8 mouse cellular contexts compared by ENCODE assay signal in genomic region chr14:7817770-7818462, GRCm38 (mm10). TPM values are rescaled to one million over a fixed set of nuclear protein-coding genes. Genes with fewer than 3 reads are reported as not detected.
DNase-seq lines count a peak whose midpoint lies in the region; ATAC-seq and TF ChIP-seq lines count a peak whose summit lies in the region.

TSS of gene Flnb (plus strand) at chr14:7817957.

- peak within 1 kb of the TSS; percentile 94 for H3K4me2 ChIP-seq in heart, embryonic 13.5 days
- peak within 1 kb of the TSS; percentile 75 for H3K4me2 ChIP-seq in kidney, postnatal 0 days (ENCODE audit: low read length)

- H3K79me2 ChIP-seq in liver, adult 2 months (ENCODE audit: control insufficient read depth, insufficient read depth, low read length): peaks cover 27% of the 10 kb centered on the region; the same call in 1 of the 2 replicates

- H3K27me3 ChIP-seq in heart, embryonic 13.5 days (replicated peaks): no peaks in the 10 kb centered on the region
- no peaks in the 10 kb centered on the region for H3K27me3 ChIP-seq in kidney, postnatal 0 days (ENCODE audit: insufficient read depth, low read length)
- H3K27me3 ChIP-seq in liver, adult 2 months (ENCODE audit: control insufficient read depth, insufficient read depth, low read length): no peaks in the 10 kb centered on the region

- ATAC-seq in heart, embryonic 13.5 days (ENCODE audit: extremely low read depth, insufficient number of reproducible peaks, low FRiP score, low TSS enrichment): peak; percentile 73; the same call in 1 of the 2 replicates
- peak; percentile 95 for ATAC-seq in kidney, postnatal 0 days (replicated peaks; ENCODE audit: low FRiP score, low read depth)
- peak; percentile 94 for ATAC-seq in monocyte, adult 5-6 weeks (replicated peaks; ENCODE audit: insufficient number of reproducible peaks, low FRiP score, low TSS enrichment, poor library complexity, severe bottlenecking)

- H3K27ac ChIP-seq in heart, embryonic 13.5 days (replicated peaks): peak within 1 kb of the TSS; percentile 72
- peak within 1 kb of the TSS; percentile 72 for H3K27ac ChIP-seq in kidney, postnatal 0 days
- peak within 1 kb of the TSS; percentile 62 for H3K27ac ChIP-seq in liver, adult 2 months (replicated peaks; ENCODE audit: insufficient read depth, low read depth, low read length)

- TF ChIP-seq POLR2A in liver, adult 2 months (IDR thresholded peaks at IDR 0.05; ENCODE audit: extremely low read depth, insufficient read depth, low read length): peak; percentile 82; the same call in 1 of the 2 replicates

- H3K4me3 ChIP-seq in heart, embryonic 13.5 days: peak within 1 kb of the TSS; percentile 76
- peak within 1 kb of the TSS; percentile 50 for H3K4me3 ChIP-seq in kidney, postnatal 0 days (replicated peaks; ENCODE audit: low read depth, low read length)
- peak within 1 kb of the TSS; percentile 84 for H3K4me3 ChIP-seq in liver, adult 2 months (ENCODE audit: insufficient read depth, low read depth, low read length)

- peak within 1 kb of the TSS; percentile 85 for H3K9ac ChIP-seq in heart, embryonic 13.5 days
- peak within 1 kb of the TSS; percentile 51 for H3K9ac ChIP-seq in kidney, postnatal 0 days (ENCODE audit: low read depth, low read length)
- H3K9ac ChIP-seq in liver, adult 2 months (ENCODE audit: low read depth, low read length): peak within 1 kb of the TSS; percentile 84

- TF ChIP-seq CTCF in kidney, postnatal 0 days (IDR thresholded peaks at IDR 0.05; ENCODE audit: low read depth): peak; percentile 98
- TF ChIP-seq CTCF in liver, adult 2 months (IDR thresholded peaks at IDR 0.05; ENCODE audit: low read depth, low read length): peak; percentile 99

- WGBS in heart, embryonic 13.5 days: under 1% methylated on average over 49 of the region's 49 CpGs
- WGBS in kidney, postnatal 0 days: under 1% methylated on average over 49 of the region's 49 CpGs
- under 1% methylated on average over 49 of the region's 49 CpGs for WGBS in liver, adult 2 months

- H3K9me3 ChIP-seq in heart, embryonic 13.5 days: no peaks in the 10 kb centered on the region
- no peaks in the 10 kb centered on the region for H3K9me3 ChIP-seq in kidney, postnatal 0 days (replicated peaks; ENCODE audit: low read length)

- H3K4me1 ChIP-seq in heart, embryonic 13.5 days: peaks cover 41% of the 10 kb centered on the region
- peaks cover 26% of the 10 kb centered on the region for H3K4me1 ChIP-seq in kidney, postnatal 0 days (replicated peaks; ENCODE audit: insufficient read depth, low read length)
- peaks cover 29% of the 10 kb centered on the region for H3K4me1 ChIP-seq in liver, adult 2 months (ENCODE audit: control insufficient read depth, insufficient read depth, low read length)

- peak; percentile 94 for DNase-seq in CD4-positive helper T cell, adult 2 months (ENCODE audit: low read depth, low spot score)
- peak; percentile 78 for DNase-seq in brain, embryonic 18.5 days (ENCODE audit: low read depth, low spot score)
- DNase-seq in fibroblast of lung, adult 2 months (ENCODE audit: low read depth): peak; percentile 83
- peak; percentile 97 for DNase-seq in kidney, postnatal 0 days (ENCODE audit: low spot score)
- DNase-seq in liver, adult 2 months (ENCODE audit: extremely low read depth, low read depth, low spot score): peak; percentile 72
- peak; percentile 92 to 93 for DNase-seq in spleen, postnatal 36 days (ENCODE audit: low spot score in 2 of 2)

- H3K36me3 ChIP-seq in heart, embryonic 13.5 days: no peaks in the 10 kb centered on the region
- no peaks in the 10 kb centered on the region for H3K36me3 ChIP-seq in kidney, postnatal 0 days (ENCODE audit: insufficient read depth, low read length)
- no peaks in the 10 kb centered on the region for H3K36me3 ChIP-seq in liver, adult 2 months (ENCODE audit: control insufficient read depth, insufficient read depth, low read length)

RNA-seq across cellular contexts. Expression of gene Flnb, which starts in this region (rescaled TPM):
- polyA plus RNA-seq in heart, embryonic 13.5 days (2015; fragmentation: Nextera tagmentation; extraction: Ambion mirVana): 7.5 and 8.5 TPM in 2 replicates
- polyA plus RNA-seq in kidney, postnatal 0 days (2015; fragmentation: Nextera tagmentation; extraction: Ambion mirVana): 10.7 and 12.7 TPM in 2 replicates
- total RNA-seq in liver, adult 2 months (2014; rRNA removed): 27.8 and 34.6 TPM in 2 replicates
- polyA plus RNA-seq in liver, adult 2 months (2012; rRNA removed): 10.6 and 15.9 TPM in 2 replicates
- 8.0 to 12.0 TPM (median 8.2 TPM) in 3 replicates for total RNA-seq in monocyte, adult 5-6 weeks (2017)

Comparison
In these comparisons a context has a peak if more than half of its experiments do, and no peak if none do; other contexts are left out.
1. Peak in every context shown above with its lines: DNase-seq, ATAC-seq, H3K4me3 ChIP-seq and H3K27ac ChIP-seq.